Comparison of ENCODE assay signal across 8 mouse cellular contexts in genomic region chr13:64162626-64163025, GRCm38 (mm10). TPM values are rescaled to one million over a fixed set of nuclear protein-coding genes. Genes with fewer than 3 reads are reported as not detected.
DNase-seq lines count a peak whose midpoint lies in the region; ATAC-seq lines count a peak whose summit lies in the region.

No protein-coding gene starts in this region.

- WGBS in liver, embryonic 11.5 days, result 6% methylated on average over 14 of the region's 14 CpGs
- under 1% methylated on average over 14 of the region's 14 CpGs for WGBS in neural tube, embryonic 15.5 days

- peak overlapping the region; percentile 76 for H3K4me3 ChIP-seq in liver, embryonic 11.5 days (ENCODE audit: low read depth, low read length)
- H3K4me3 ChIP-seq in neural tube, embryonic 15.5 days (replicated peaks), result peak overlapping the region; percentile 85

- H3K4me2 ChIP-seq in liver, embryonic 11.5 days, result peak overlapping the region; percentile 100
- peak overlapping the region; percentile 93 for H3K4me2 ChIP-seq in neural tube, embryonic 15.5 days

- H3K4me1 ChIP-seq in liver, embryonic 11.5 days (replicated peaks; ENCODE audit: control insufficient read depth, insufficient read depth, low read length), result peaks cover 6% of the 10 kb centered on the region
- H3K4me1 ChIP-seq in neural tube, embryonic 15.5 days, result peaks cover 15% of the 10 kb centered on the region

- peak overlapping the region; percentile 74 for H3K9ac ChIP-seq in liver, embryonic 11.5 days (ENCODE audit: low read depth, low read length)
- H3K9ac ChIP-seq in neural tube, embryonic 15.5 days (replicated peaks), result peak overlapping the region; percentile 94

- peak; percentile 24 for DNase-seq in adrenal gland, postnatal 10 days
- DNase-seq in adrenal gland, postnatal 4 days (ENCODE audit: low spot score in 2 of 2), result no peak
- DNase-seq in right cerebral cortex, adult 18-20 months, result peak; percentile 33
- DNase-seq in right cerebral cortex, postnatal 4 days, result no peak
- peak; percentile 14 for DNase-seq in heart, postnatal 4 days
- DNase-seq in liver, embryonic 11.5 days (ENCODE audit: low spot score), result peak; percentile 47
- DNase-seq in urinary bladder, postnatal 25 days (ENCODE audit: low spot score), result no peak

- H3K27ac ChIP-seq in liver, embryonic 11.5 days (ENCODE audit: low read depth, low read length), result no peak overlapping the region
- H3K27ac ChIP-seq in neural tube, embryonic 15.5 days (replicated peaks), result no peak overlapping the region

- H3K27me3 ChIP-seq in liver, embryonic 11.5 days (replicated peaks; ENCODE audit: control insufficient read depth, insufficient read depth, low read length), result 0 out of 2 replicates have a peak, but pooled peaks cover 3% of the 10 kb centered on the region
- H3K27me3 ChIP-seq in neural tube, embryonic 15.5 days (replicated peaks), result no peaks in the 10 kb centered on the region

- no peak for ATAC-seq in liver, embryonic 11.5 days (replicated peaks; ENCODE audit: low FRiP score)
- peak; percentile 12 for ATAC-seq in neural tube, embryonic 15.5 days (ENCODE audit: low FRiP score)

- no peaks in the 10 kb centered on the region for H3K9me3 ChIP-seq in liver, embryonic 11.5 days (ENCODE audit: control insufficient read depth, low read length)
- H3K9me3 ChIP-seq in neural tube, embryonic 15.5 days (replicated peaks), result peaks cover 14% of the 10 kb centered on the region

- H3K36me3 ChIP-seq in liver, embryonic 11.5 days (ENCODE audit: control insufficient read depth, insufficient read depth, low read length), result peaks cover 5% of the 10 kb centered on the region; the same call in 1 of the 2 replicates
- peaks cover 15% of the 10 kb centered on the region for H3K36me3 ChIP-seq in neural tube, embryonic 15.5 days

RNA-seq across cellular contexts. Expression of gene Habp4, which starts 1.0 kb away (rescaled TPM):
- 10 to 100 TPM; 20.4 to 24.7 TPM for total RNA-seq in adrenal gland, postnatal 10 days (2021)
- total RNA-seq in adrenal gland, postnatal 4 days (2021), result 10 to 100 TPM; 29.3 to 32.4 TPM
- 10 to 100 TPM; 63.7 to 64.7 TPM for total RNA-seq in heart, postnatal 4 days (2021)
- 15.0 and 15.2 TPM in 2 replicates for polyA plus RNA-seq in liver, embryonic 11.5 days (2014; fragmentation: Nextera tagmentation; extraction: Ambion mirVana)
- polyA plus RNA-seq in neural tube, embryonic 15.5 days (2015; fragmentation: Nextera tagmentation; extraction: Ambion mirVana), result 52.5 and 55.9 TPM in 2 replicates

RNA-seq across cellular contexts. Expression of gene Zfp367, which starts 9.6 kb away (rescaled TPM):
- total RNA-seq in adrenal gland, postnatal 10 days (2021), result 10 to 100 TPM; 19.0 to 19.6 TPM
- total RNA-seq in adrenal gland, postnatal 4 days (2021), result 10 to 100 TPM; 25.2 to 26.6 TPM
- 10 to 100 TPM; 46.8 to 50.8 TPM for total RNA-seq in heart, postnatal 4 days (2021)
- polyA plus RNA-seq in liver, embryonic 11.5 days (2014; fragmentation: Nextera tagmentation; extraction: Ambion mirVana), result 21.2 and 25.1 TPM in 2 replicates
- 5.0 and 6.3 TPM in 2 replicates for polyA plus RNA-seq in neural tube, embryonic 15.5 days (2015; fragmentation: Nextera tagmentation; extraction: Ambion mirVana)

RNA-seq across cellular contexts. Expression of gene Slc35d2, which starts 33.5 kb away (rescaled TPM):
- total RNA-seq in adrenal gland, postnatal 10 days (2021), result 1 to 10 TPM; 7.7 to 9.4 TPM
- total RNA-seq in adrenal gland, postnatal 4 days (2021), result 10 to 100 TPM in 1 of 2 experiments, 1 to 10 TPM in 1; 7.8 to 11.7 TPM
- total RNA-seq in heart, postnatal 4 days (2021), result 1 to 10 TPM; 3.2 to 3.3 TPM
- 4.2 and 5.8 TPM in 2 replicates for polyA plus RNA-seq in liver, embryonic 11.5 days (2014; fragmentation: Nextera tagmentation; extraction: Ambion mirVana)
- polyA plus RNA-seq in neural tube, embryonic 15.5 days (2015; fragmentation: Nextera tagmentation; extraction: Ambion mirVana), result 1.6 and 2.7 TPM in 2 replicates

Comparison
In these comparisons a context has a peak if more than half of its experiments do, and no peak if none do; other contexts are left out.
1. DNase-seq: peak in adrenal gland, postnatal 10 days (single experiment), right cerebral cortex, adult 18-20 months (single experiment), heart, postnatal 4 days (single experiment) and liver, embryonic 11.5 days (single experiment); none in adrenal gland, postnatal 4 days (0 of 2), right cerebral cortex, postnatal 4 days (single experiment) and urinary bladder, postnatal 25 days (single experiment).